Mouse (Mus musculus) gastrocnemius, postnatal 36 days (tissue): ENCODE measurements around the gene Sgcd. TPM values are rescaled to one million over a fixed set of nuclear protein-coding genes. Genes with fewer than 3 reads are reported as not detected.

Source experiments
- DNase-seq, 2 experiments: peaks; one replicate each; pipeline ENCODE4 v3.0.0; 2022
- intact Hi-C: fragments of 180-260 bp; cut with DNase I; formaldehyde crosslinking; loops from one replicate; pipeline ENCODE4 v1.15.1; 2025
- long read RNA-seq, 2 experiments: library from polyadenylated mRNA; stranded (forward); transcript quantifications; one replicate each; pipeline ENCODE4 v2.0.0; 2021
- total RNA-seq, 2 experiments: library from RNA; stranded (reverse); gene quantifications; 2 replicates each; pipeline ENCODE4 v1.2.3; 2021

Sgcd gene
- 10 to 100 TPM; 54.2 to 62.1 TPM for total RNA-seq
- long read RNA-seq, experiment 1, partial matches to known transcripts: 4 of 17 reads
- long read RNA-seq, experiment 1, other reads (novel, unspliced or antisense): 9 of 17 reads
- long read RNA-seq, experiment 2, transcript Sgcd-201 (8 exons, 1,617 nt): major isoform, 5 of 19 reads
- long read RNA-seq, experiment 2, partial matches to known transcripts: 2 of 19 reads
- long read RNA-seq, experiment 2, other reads (novel, unspliced or antisense): 12 of 19 reads

GRCm38 (mm10) chr11:47988697-47989533 is at the start of gene Sgcd:
Gene Sgcd, minus strand, starts transcription at chr11:47988969.
- no peak for DNase-seq
- intact Hi-C loops: no loop called here

- intact Hi-C loops: no loop called here
These were observed 49.3 kb upstream of the Sgcd start for GRCm38 (mm10) chr11:48038051-48038450.

GRCm38 (mm10) chr11:48012836-48013235 is 24.1 kb upstream of the Sgcd start:
- no peak for DNase-seq
- intact Hi-C loops: no loop called here

More at GRCm38 (mm10) chr11:48038051-48038450, 49.3 kb upstream of the Sgcd start:
- DNase-seq: no peak

- no peak for DNase-seq
- intact Hi-C loops: no loop called here
These were observed 454 bp downstream of the Sgcd start for GRCm38 (mm10) chr11:47988333-47988696.

GRCm38 (mm10) chr11:47987893-47988267 is 889 bp downstream of the Sgcd start:
- intact Hi-C loops: no loop called here
- no peak for DNase-seq

GRCm38 (mm10) chr11:47987251-47987892 is 1.4 kb downstream of the Sgcd start:
- intact Hi-C loops: no loop called here
- no peak for DNase-seq

- intact Hi-C loops: no loop called here
- no peak for DNase-seq
These were observed 6.6 kb downstream of the Sgcd start for GRCm38 (mm10) chr11:47982152-47982551.

GRCm38 (mm10) chr11:47981108-47981507 is 7.7 kb downstream of the Sgcd start:
- no peak for DNase-seq
- intact Hi-C loops: no loop called here

GRCm38 (mm10) chr11:47953291-47953690 is 35.5 kb downstream of the Sgcd start:
- intact Hi-C loops: no loop called here
- DNase-seq: no peak

- no peak for DNase-seq
- intact Hi-C loops: no loop called here
These were observed 36.4 kb downstream of the Sgcd start for GRCm38 (mm10) chr11:47952366-47952765.

GRCm38 (mm10) chr11:47939795-47940194 is 49.0 kb downstream of the Sgcd start:
- DNase-seq: no peak
- intact Hi-C loops: no loop called here

- DNase-seq: no peak
- intact Hi-C loops: no loop called here
These were observed 71.2 kb downstream of the Sgcd start for GRCm38 (mm10) chr11:47917616-47918015.

- intact Hi-C loops: no loop called here
- no peak for DNase-seq
These were observed 97.1 kb downstream of the Sgcd start for GRCm38 (mm10) chr11:47891617-47892172.

GRCm38 (mm10) chr11:47890315-47890714 is 98.5 kb downstream of the Sgcd start:
- intact Hi-C loops: no loop called here
- no peak for DNase-seq

- intact Hi-C loops: no loop called here
- no peak for DNase-seq
These were observed 103.5 kb downstream of the Sgcd start for GRCm38 (mm10) chr11:47885310-47885709.

- DNase-seq: no peak
- intact Hi-C loops: no loop called here
These were observed 105.2 kb downstream of the Sgcd start for GRCm38 (mm10) chr11:47883545-47883944.

- DNase-seq: no peak
- intact Hi-C loops: no loop called here
These were observed 112.1 kb downstream of the Sgcd start for GRCm38 (mm10) chr11:47876633-47877170.

- no peak for DNase-seq
- intact Hi-C loops: no loop called here
These were observed 142.9 kb downstream of the Sgcd start for GRCm38 (mm10) chr11:47845894-47846293.

- intact Hi-C loops: no loop called here
- DNase-seq: no peak
These were observed 155.5 kb downstream of the Sgcd start for GRCm38 (mm10) chr11:47833283-47833682.

GRCm38 (mm10) chr11:47810307-47810706 is 178.5 kb downstream of the Sgcd start:
- DNase-seq: no peak
- intact Hi-C loops: no loop called here
